Mouse (Mus musculus): ENCODE results near the gene Runx2. TPM values are rescaled to one million over a fixed set of nuclear protein-coding genes. Genes with fewer than 3 reads are reported as not detected.

The Runx2 gene
- total and polyA plus RNA-seq, 3 experiments, result not detected

DNA sequence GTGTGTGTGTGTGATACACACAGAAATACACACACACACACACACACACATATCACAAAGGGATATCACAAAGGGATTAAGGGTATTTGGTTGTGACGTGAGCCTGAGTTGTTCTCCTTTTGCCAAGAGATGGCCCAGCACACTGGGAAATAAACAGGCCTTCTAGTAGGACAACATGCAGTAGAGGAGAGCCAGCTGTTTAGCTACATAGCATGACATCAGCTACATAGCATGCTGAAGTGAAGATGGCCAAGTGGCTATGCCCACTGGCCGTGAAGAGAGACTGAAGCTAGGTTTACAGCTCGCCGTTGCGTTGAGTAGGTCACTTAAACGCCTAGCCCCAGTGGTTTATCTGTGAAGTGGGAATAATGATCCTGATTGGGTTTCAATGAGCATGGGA, 171.3 kb downstream of the Runx2 start:
- no peak overlapping the region for H3K4me3 ChIP-seq (ENCODE audit: control insufficient read depth in 1 of 2, insufficient read depth in 1 of 2, low read depth in 2 of 2, low read length in 2 of 2)
- peaks cover 0 to 4% of the 10 kb centered on the region in 2 experiments; a peak in 2 of 4 replicates for H3K36me3 ChIP-seq (ENCODE audit: control insufficient read depth in 1 of 2, insufficient read depth in 2 of 2, low read length in 2 of 2)
- no peak for DNase-seq (ENCODE audit: low read depth, low spot score)
- no peaks in the 10 kb centered on the region; a peak in 1 of 4 replicates for H3K27me3 ChIP-seq (ENCODE audit: control insufficient read depth in 1 of 2, insufficient read depth in 2 of 2, low read length in 2 of 2)
- H3K79me2 ChIP-seq (ENCODE audit: control insufficient read depth, insufficient read depth, low read length, poor library complexity), result no peaks in the 10 kb centered on the region
- no peak overlapping the region for H3K27ac ChIP-seq (ENCODE audit: control insufficient read depth, low read depth, low read length)
- H3K9me3 ChIP-seq (replicated peaks; ENCODE audit: insufficient read depth, low read length), result no peaks in the 10 kb centered on the region
- H3K9ac ChIP-seq (ENCODE audit: control insufficient read depth, low read depth, low read length, poor library complexity, severe bottlenecking), result no peak overlapping the region
- peaks cover 2 to 6% of the 10 kb centered on the region in 2 experiments for H3K4me1 ChIP-seq (ENCODE audit: control insufficient read depth in 1 of 2, insufficient read depth in 2 of 2, low read length in 2 of 2)
- no peak for TF ChIP-seq MYC (IDR thresholded peaks at IDR 0.05; ENCODE audit: low read depth, low read length)
- TF ChIP-seq ELF1 (IDR thresholded peaks at IDR 0.05; ENCODE audit: low read depth, low read length), result no peak
- TF ChIP-seq ZKSCAN1 (IDR thresholded peaks at IDR 0.05; ENCODE audit: low read depth, low read length), result no peak
- no peak for TF ChIP-seq RCOR1 (IDR thresholded peaks at IDR 0.05; ENCODE audit: low read depth, low read length)
- TF ChIP-seq MEF2A (IDR thresholded peaks at IDR 0.05; ENCODE audit: extremely low read depth, insufficient replicate concordance, low read depth, low read length, poor library complexity, severe bottlenecking), result no peak
- TF ChIP-seq USF1 (IDR thresholded peaks at IDR 0.05; ENCODE audit: low read depth, low read length), result no peak

DNA sequence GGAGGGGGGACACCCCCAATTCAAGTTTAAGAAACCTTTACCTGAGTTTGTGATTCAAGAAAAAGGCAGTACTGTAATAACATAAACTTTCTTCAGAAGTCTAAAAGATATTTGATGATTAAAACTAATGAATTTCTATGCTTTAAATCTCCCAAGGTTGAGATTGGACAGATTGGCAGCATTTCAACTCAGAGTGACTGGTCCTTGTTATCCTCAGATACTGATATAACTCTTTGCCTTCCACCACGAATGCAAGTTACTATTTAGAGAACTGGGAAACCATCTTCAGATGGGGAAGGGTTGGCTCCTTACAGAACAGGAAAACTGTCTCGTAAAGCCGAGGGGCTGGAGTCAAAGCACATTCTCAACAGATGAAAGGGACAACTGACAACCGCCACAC, 172.5 kb downstream of the Runx2 start:
- no peaks in the 10 kb centered on the region for H3K9me3 ChIP-seq (replicated peaks; ENCODE audit: insufficient read depth, low read length)
- no peak overlapping the region for H3K4me3 ChIP-seq (ENCODE audit: control insufficient read depth in 1 of 2, insufficient read depth in 1 of 2, low read depth in 2 of 2, low read length in 2 of 2)
- TF ChIP-seq JUND (IDR thresholded peaks at IDR 0.05; ENCODE audit: low read depth, low read length) (no peak), MXI1 (IDR thresholded peaks at IDR 0.05; ENCODE audit: low read depth, low read length) (no peak), E2F4 (IDR thresholded peaks at IDR 0.05; ENCODE audit: borderline replicate concordance, low read depth, low read length) (no peak), ZC3H11A (IDR thresholded peaks at IDR 0.05; ENCODE audit: low read depth, low read length) (no peak), CHD1 (IDR thresholded peaks at IDR 0.05; ENCODE audit: low read depth, low read length) (no peak), CHD2 (IDR thresholded peaks at IDR 0.05; ENCODE audit: low read length) (no peak), HCFC1 (IDR thresholded peaks at IDR 0.05; ENCODE audit: low read depth, low read length) (no peak), ETS1 (IDR thresholded peaks at IDR 0.05; ENCODE audit: low read depth, low read length) (no peak), ZMIZ1 (IDR thresholded peaks at IDR 0.05; ENCODE audit: low read depth, low read length) (no peak), MEF2A (IDR thresholded peaks at IDR 0.05; ENCODE audit: extremely low read depth, insufficient replicate concordance, low read depth, low read length, poor library complexity, severe bottlenecking) (no peak), CTCF (IDR thresholded peaks at IDR 0.05 in 2 of 3, conservative IDR thresholded peaks at IDR 0.05 in 1 of 3; ENCODE audit: control insufficient read depth in 1 of 3, insufficient read depth in 1 of 3, low read depth in 2 of 3, low read length in 3 of 3, poor library complexity in 1 of 3, severe bottlenecking in 1 of 3) (no peak)
- H3K27ac ChIP-seq (ENCODE audit: control insufficient read depth, low read depth, low read length), result no peak overlapping the region
- no peaks in the 10 kb centered on the region for H3K79me2 ChIP-seq (ENCODE audit: control insufficient read depth, insufficient read depth, low read length, poor library complexity)
- no peak for DNase-seq (ENCODE audit: low read depth, low spot score)
- no peak overlapping the region for H3K9ac ChIP-seq (ENCODE audit: control insufficient read depth, low read depth, low read length, poor library complexity, severe bottlenecking)
- peaks cover 2 to 6% of the 10 kb centered on the region in 2 experiments for H3K4me1 ChIP-seq (ENCODE audit: control insufficient read depth in 1 of 2, insufficient read depth in 2 of 2, low read length in 2 of 2)
- no peaks in the 10 kb centered on the region; a peak in 1 of 4 replicates for H3K27me3 ChIP-seq (ENCODE audit: control insufficient read depth in 1 of 2, insufficient read depth in 2 of 2, low read length in 2 of 2)
- peaks cover 0 to 4% of the 10 kb centered on the region in 2 experiments; a peak in 2 of 4 replicates for H3K36me3 ChIP-seq (ENCODE audit: control insufficient read depth in 1 of 2, insufficient read depth in 2 of 2, low read length in 2 of 2)
